Mouse (Mus musculus): Measurements from ENCODE around the gene Pbxip1.

GRCm38 (mm10) chr3:89409701-89410100 is 26.8 kb upstream of the Pbxip1 start:
- TF ChIP-seq CTCF (IDR thresholded peaks at IDR 0.05; ENCODE audit: low read depth) (no peak), EP300 (optimal IDR thresholded peaks at IDR 0.05) (no peak)
